Mouse (Mus musculus) ES-E14 (cell line): Measurements from ENCODE around the gene Lcmt1. TPM values are rescaled to one million over a fixed set of nuclear protein-coding genes. Genes with fewer than 3 reads are reported as not detected.

ENCODE experiments used
- DNase-seq: peaks from one replicate; pipeline ENCODE4 v3.0.0-alpha.2; 2013; ENCODE audit warnings: low read depth, low spot score
- H3K27ac ChIP-seq: 2 replicates; pipeline ENCODE4 v1.5.1; 2012; ENCODE audit warnings: low read depth, mild to moderate bottlenecking, low read length, moderate library complexity, mixed read lengths; ENCODE audit not compliant: poor library complexity, insufficient read depth, severe bottlenecking
- H3K36me3 ChIP-seq: 2 replicates; pipeline ENCODE4 v1.6.1; 2012; ENCODE audit warnings: mild to moderate bottlenecking, low read length, moderate library complexity, mixed read lengths; ENCODE audit not compliant: control insufficient read depth, poor library complexity, insufficient read depth, severe bottlenecking
- H3K4me1 ChIP-seq, 2 experiments: fragments of 150-350 bp in 1 of 2; sonication (generic) in 1 of 2; 2 replicates each; pipeline ENCODE4 v1.6.1; 2012; ENCODE audit warnings: low read length in 2 of 2, mild to moderate bottlenecking in 1 of 2, mixed read lengths in 1 of 2; ENCODE audit not compliant: control insufficient read depth in 2 of 2, insufficient read depth in 2 of 2, poor library complexity in 1 of 2
- H3K4me3 ChIP-seq, 2 experiments: fragments of 150-350 bp in 1 of 2; sonication (generic) in 1 of 2; 2 replicates each; pipeline ENCODE4 v1.5.1; 2012; ENCODE audit warnings: low read length in 2 of 2, low read depth in 1 of 2, mild to moderate bottlenecking in 1 of 2, mixed read lengths in 1 of 2; ENCODE audit not compliant: insufficient read depth in 1 of 2, poor library complexity in 1 of 2, severe bottlenecking in 1 of 2
- H3K9ac ChIP-seq: 2 replicates; pipeline ENCODE4 v1.6.1; 2012; ENCODE audit warnings: low read depth, mild to moderate bottlenecking, low read length, mixed read lengths; ENCODE audit not compliant: poor library complexity, insufficient read depth, severe bottlenecking
- H3K9me3 ChIP-seq: fragments of 150-350 bp; sonication (generic); 2 replicates; pipeline ENCODE4 v1.6.1; 2012; ENCODE audit warnings: low read depth, mild to moderate bottlenecking, low read length; ENCODE audit not compliant: control insufficient read depth, insufficient read depth
- CHD2 ChIP-seq: IDR thresholded peaks from 2 replicates; pipeline ENCODE4 v1.6.1; 2014; ENCODE audit warnings: mild to moderate bottlenecking, low read depth, low read length, inconsistent platforms
- HCFC1 ChIP-seq: IDR thresholded peaks from 2 replicates; pipeline ENCODE4 v1.6.1; 2012; ENCODE audit warnings: low read length, inconsistent platforms, borderline replicate concordance; ENCODE audit not compliant: insufficient read depth
- MAFK ChIP-seq: IDR thresholded peaks from 2 replicates; pipeline ENCODE4 v1.6.1; 2014; ENCODE audit warnings: mild to moderate bottlenecking, low read depth, low read length, inconsistent platforms; ENCODE audit not compliant: insufficient read depth
- ZC3H11A ChIP-seq: IDR thresholded peaks from 2 replicates; pipeline ENCODE4 v1.6.1; 2012; ENCODE audit warnings: low read depth, mild to moderate bottlenecking, inconsistent platforms, low read length, borderline replicate concordance
- ZNF384 ChIP-seq: IDR thresholded peaks from 2 replicates; pipeline ENCODE4 v1.6.1; 2012; ENCODE audit warnings: low read depth, low read length, inconsistent platforms
- in situ Hi-C, 2 experiments: fragments of 600-800 bp; cut with MboI; formaldehyde crosslinking; loops; one replicate each; pipeline ENCODE4 v1.15.1; 2025; ENCODE audit warnings: low sequenced_read_pairs in 2 of 2, inconsistent platforms in 1 of 2; ENCODE audit not compliant: unreplicated experiment in 2 of 2
- total RNA-seq: library from RNA; depleted of rRNA; stranded (reverse); fragments of 300-350 nt; gene quantifications from 2 replicates; pipeline ENCODE4 v1.2.3, GENCODE M21; 2012

Lcmt1 gene
- total RNA-seq, 1 experiment, result 31.8 TPM

DNA sequence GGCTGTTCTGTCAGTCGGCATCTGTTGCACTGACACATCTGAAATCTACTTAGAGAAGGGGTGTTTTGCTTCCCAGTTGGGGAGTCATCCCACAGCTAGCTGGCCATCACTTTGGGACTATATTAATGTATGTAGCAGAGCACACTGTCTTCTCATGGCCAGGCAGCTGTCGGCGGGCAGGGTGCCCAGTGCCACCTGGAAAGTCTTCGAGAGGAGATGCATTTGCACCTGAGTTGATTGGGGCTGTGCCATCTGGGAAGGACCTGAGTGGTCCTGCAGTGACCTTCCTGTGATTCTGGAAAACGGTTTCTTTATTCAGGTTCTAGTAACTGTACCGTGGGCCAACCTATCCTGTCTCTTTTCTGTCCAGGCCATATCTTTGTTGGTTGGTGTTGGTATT lies 54.7 kb downstream of the Lcmt1 start:
- peaks cover 9% of the 10 kb centered on the region for H3K36me3 ChIP-seq
- in situ Hi-C loops, result no loop called here
- DNase-seq, result no peak
- no peaks in the 10 kb centered on the region for H3K9me3 ChIP-seq
- H3K27ac ChIP-seq, result no peak overlapping the region
- H3K9ac ChIP-seq, result no peak overlapping the region
- H3K4me1 ChIP-seq, result no peaks in the 10 kb centered on the region
- TF ChIP-seq ZNF384 (no peak), HCFC1 (no peak), ZC3H11A (no peak), CHD2 (no peak), MAFK (no peak)
- no peak overlapping the region for H3K4me3 ChIP-seq

DNA sequence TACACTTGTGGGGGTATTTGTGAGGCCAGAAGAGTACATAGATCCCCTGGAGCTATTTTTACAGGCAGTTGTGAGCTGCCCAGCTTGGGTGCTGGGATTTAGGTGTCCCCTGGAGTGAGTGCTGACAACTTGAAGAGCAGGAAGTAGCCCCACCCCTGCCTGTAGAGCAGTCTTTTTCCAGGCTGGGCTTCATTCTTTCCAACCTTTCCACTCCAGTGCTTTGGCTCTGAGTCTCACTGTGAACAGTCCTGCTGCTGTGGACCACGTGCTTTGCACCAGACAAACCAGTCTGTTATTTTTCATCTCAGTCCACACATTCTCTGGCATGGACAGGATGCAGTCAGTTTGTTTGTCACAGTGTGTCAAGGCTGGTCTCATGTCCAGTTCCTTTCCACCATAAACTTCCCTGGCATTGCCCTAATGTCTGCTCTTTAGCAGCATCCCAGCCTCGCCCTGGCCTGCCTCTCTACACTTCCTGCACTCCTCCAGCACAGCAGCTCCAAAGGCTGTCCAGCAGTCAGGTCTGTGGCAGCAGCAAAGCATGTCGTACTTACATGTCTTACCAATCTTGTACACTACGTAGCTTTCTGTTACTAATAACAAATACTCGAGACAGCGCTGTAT lies 55.7 kb downstream of the Lcmt1 start:
- DNase-seq, result no peak
- Histone ChIP-seq H3K4me1 (no peaks in the 10 kb centered on the region), H3K4me3 (no peak overlapping the region), H3K9me3 (no peaks in the 10 kb centered on the region), H3K9ac (no peak overlapping the region), H3K36me3 (peaks cover 11% of the 10 kb centered on the region), H3K27ac (no peak overlapping the region)
- in situ Hi-C loops, result no loop called here
- TF ChIP-seq HCFC1 (no peak), ZC3H11A (no peak), CHD2 (no peak), MAFK (no peak), ZNF384 (no peak)

DNA sequence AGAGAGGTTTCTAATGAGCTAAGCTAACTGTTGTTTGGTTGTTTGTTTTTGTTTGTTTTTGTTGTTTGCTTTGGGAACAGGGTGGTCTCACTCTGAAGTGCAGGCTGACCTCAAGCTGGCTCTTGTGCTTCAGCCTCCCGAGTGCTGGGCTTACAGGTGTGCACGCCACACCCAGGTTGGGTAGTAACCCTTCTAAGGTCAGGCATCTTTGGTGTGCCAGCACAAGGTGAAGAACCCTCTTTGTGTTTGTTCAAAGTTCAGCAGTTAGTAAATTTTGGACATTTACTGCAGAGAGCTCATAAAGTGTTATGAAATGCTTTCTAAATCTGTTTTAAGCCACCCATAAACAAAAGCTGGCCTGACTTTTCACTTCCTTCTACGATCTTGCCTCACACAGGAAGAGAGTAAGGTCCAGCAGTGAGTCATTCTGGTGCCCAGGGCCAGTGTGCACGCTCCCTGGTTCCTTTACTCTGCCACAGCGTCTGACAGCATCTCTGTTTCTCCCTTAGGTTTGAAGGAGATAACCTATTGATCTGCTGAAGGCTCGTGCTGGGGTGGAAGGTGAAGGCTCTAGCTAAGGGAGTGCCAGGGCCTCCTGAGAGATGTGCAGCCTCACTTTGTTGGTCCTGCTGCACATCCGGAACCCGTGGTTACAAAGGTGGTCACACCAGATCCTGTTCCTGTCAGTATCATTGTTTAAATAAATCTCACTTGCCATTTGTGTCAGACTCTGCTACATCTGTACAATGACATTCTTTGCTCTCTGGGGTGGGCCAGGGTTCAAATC lies 60.2 kb downstream of the Lcmt1 start:
- in situ Hi-C loops, result no loop called here
- Histone ChIP-seq H3K36me3 (peaks cover 3% of the 10 kb centered on the region; the same call in 1 of the 2 replicates), H3K9ac (no peak overlapping the region), H3K9me3 (no peaks in the 10 kb centered on the region), H3K4me1 (no peaks in the 10 kb centered on the region), H3K27ac (no peak overlapping the region), H3K4me3 (no peak overlapping the region)
- DNase-seq, result no peak
- no peak for TF ChIP-seq ZC3H11A
- no peak for TF ChIP-seq ZNF384
- TF ChIP-seq HCFC1, result no peak
- no peak for TF ChIP-seq MAFK

DNA sequence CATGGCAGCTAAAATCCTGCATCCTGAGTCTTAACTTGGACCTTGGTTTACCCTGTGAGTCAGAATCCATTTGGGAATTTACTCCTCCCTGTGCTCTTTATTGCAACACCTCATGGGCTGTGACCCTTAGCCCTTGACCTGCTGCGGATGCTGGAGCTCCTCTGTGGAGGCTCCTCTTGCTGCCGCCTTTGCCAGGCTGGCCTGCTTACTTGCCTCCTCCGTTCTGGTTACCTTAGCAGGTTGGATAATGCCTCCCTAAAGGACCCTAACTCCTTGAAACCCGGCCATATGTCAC lies 60.8 kb downstream of the Lcmt1 start:
- TF ChIP-seq ZC3H11A, result no peak
- TF ChIP-seq HCFC1, result no peak
- TF ChIP-seq ZNF384, result no peak
- no peak for TF ChIP-seq CHD2
- no peak for TF ChIP-seq MAFK
- no peaks in the 10 kb centered on the region for H3K4me1 ChIP-seq
- H3K4me3 ChIP-seq, result no peak overlapping the region
- DNase-seq, result no peak
- H3K9me3 ChIP-seq, result no peaks in the 10 kb centered on the region
- no peak overlapping the region for H3K27ac ChIP-seq
- in situ Hi-C loops, result no loop called here
- H3K36me3 ChIP-seq, result peaks cover 3% of the 10 kb centered on the region; the same call in 1 of the 2 replicates
- H3K9ac ChIP-seq, result no peak overlapping the region
